Mouse (Mus musculus): ENCODE measurements around the gene Pex11b. TPM values are rescaled to one million over a fixed set of nuclear protein-coding genes. Genes with fewer than 3 reads are reported as not detected.
"Not testable (repeated sequence)": the region's sequence is repeated elsewhere in the genome, so short reads cannot be mapped to it uniquely, and the experiment has no call there.

Gene Pex11b
- polyA plus RNA-seq, 1 experiment from 2014 or later: 56.8 TPM

GRCm38 (mm10) chr3:96683496-96683895 is 48.3 kb downstream of the Pex11b start:
- no peaks in the 10 kb centered on the region for H3K9me3 ChIP-seq (replicated peaks)
- no peak overlapping the region for H3K27ac ChIP-seq
- H3K4me3 ChIP-seq (replicated peaks): no peak overlapping the region
- H3K36me3 ChIP-seq: no peaks in the 10 kb centered on the region
- H3K27me3 ChIP-seq: peaks cover 54% of the 10 kb centered on the region
- peaks cover 10% of the 10 kb centered on the region for H3K4me1 ChIP-seq
- no peak overlapping the region for H3K4me2 ChIP-seq
- no peak overlapping the region for H3K9ac ChIP-seq
- 77% methylated on average over 3 of the region's 3 CpGs for WGBS
- ATAC-seq (replicated peaks; ENCODE audit: low FRiP score): no peak

- Histone ChIP-seq H3K27ac (no peak overlapping the region), H3K4me1 (peaks cover 10% of the 10 kb centered on the region), H3K9ac (no peak overlapping the region), H3K4me2 (peak overlapping the region; percentile 60), H3K36me3 (no peaks in the 10 kb centered on the region), H3K27me3 (peaks cover 60% of the 10 kb centered on the region), H3K4me3 (replicated peaks) (peak overlapping the region; percentile 28), H3K9me3 (replicated peaks) (no peaks in the 10 kb centered on the region)
- WGBS: 54% methylated on average over 17 of the region's 17 CpGs
- ATAC-seq (replicated peaks; ENCODE audit: low FRiP score): no peak
Measured at GRCm38 (mm10) chr3:96684151-96684821, 49.1 kb downstream of the Pex11b start.

DNA sequence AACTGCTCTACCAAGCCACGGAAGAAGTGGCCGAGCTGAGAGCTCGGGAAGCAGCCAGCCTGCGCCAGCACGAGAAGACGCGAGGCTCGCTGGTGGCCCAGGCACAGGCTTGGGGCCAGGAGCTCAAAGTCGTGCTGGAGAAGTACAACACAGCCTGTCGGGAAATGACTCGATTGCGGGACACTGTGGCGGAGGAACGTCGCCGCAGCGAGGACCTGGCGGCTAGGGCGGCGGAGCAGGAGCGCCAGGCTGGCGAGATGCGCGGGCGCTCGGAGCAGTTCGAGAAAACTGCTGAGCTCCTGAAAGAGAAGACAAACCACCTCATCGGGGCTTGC is 49.6 kb downstream of the Pex11b start:
- no peak for ATAC-seq (replicated peaks; ENCODE audit: low FRiP score)
- no peak overlapping the region for H3K27ac ChIP-seq
- H3K9me3 ChIP-seq (replicated peaks): no peaks in the 10 kb centered on the region
- H3K4me3 ChIP-seq (replicated peaks): peak overlapping the region; percentile 28
- H3K36me3 ChIP-seq: no peaks in the 10 kb centered on the region
- H3K27me3 ChIP-seq: peaks cover 60% of the 10 kb centered on the region
- peak overlapping the region; percentile 60 for H3K4me2 ChIP-seq
- 19% methylated on average over 28 of the region's 28 CpGs for WGBS
- H3K9ac ChIP-seq: no peak overlapping the region
- peaks cover 10% of the 10 kb centered on the region for H3K4me1 ChIP-seq

- not testable (repeated sequence) for H3K9ac ChIP-seq; ATAC-seq (replicated peaks; ENCODE audit: low FRiP score); H3K27ac ChIP-seq; H3K4me1 ChIP-seq; H3K9me3 ChIP-seq (replicated peaks); H3K4me2 ChIP-seq; H3K36me3 ChIP-seq; H3K4me3 ChIP-seq (replicated peaks)
- peaks cover 50% of the 10 kb centered on the region for H3K27me3 ChIP-seq
- 92% methylated on average over 5 of the region's 5 CpGs for WGBS
Measured at GRCm38 (mm10) chr3:96686057-96686456, 50.9 kb downstream of the Pex11b start.

- no peaks in the 10 kb centered on the region for H3K36me3 ChIP-seq
- H3K9me3 ChIP-seq (replicated peaks): no peaks in the 10 kb centered on the region
- 83% methylated on average over 11 of the region's 11 CpGs for WGBS
- H3K27me3 ChIP-seq: peaks cover 33% of the 10 kb centered on the region
- no peak for ATAC-seq (replicated peaks; ENCODE audit: low FRiP score)
- no peak overlapping the region for H3K4me2 ChIP-seq
- no peak overlapping the region for H3K4me3 ChIP-seq (replicated peaks)
- H3K9ac ChIP-seq: no peak overlapping the region
- H3K27ac ChIP-seq: no peak overlapping the region
- peaks cover 13% of the 10 kb centered on the region for H3K4me1 ChIP-seq
Measured at GRCm38 (mm10) chr3:96688854-96689253, 53.7 kb downstream of the Pex11b start.

DNA sequence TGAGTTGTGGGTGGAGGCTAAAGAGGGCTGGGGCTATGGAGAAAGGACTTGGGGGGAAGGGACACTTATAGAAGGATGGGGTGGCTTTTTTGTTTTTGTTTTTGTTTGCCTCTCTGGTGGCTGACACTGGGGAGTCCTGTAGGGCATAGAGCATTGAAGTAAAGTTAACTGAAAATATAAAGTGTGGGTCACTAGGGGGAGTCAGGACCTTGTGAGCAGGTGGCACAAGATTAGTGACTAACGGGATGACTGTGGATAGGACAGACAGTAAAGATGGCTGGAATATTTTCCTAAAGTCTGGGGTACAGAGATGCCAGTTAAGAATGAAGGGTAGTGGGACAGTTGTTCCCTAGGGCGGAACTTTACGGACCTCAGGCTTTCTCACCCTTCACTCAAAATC is 55.1 kb downstream of the Pex11b start:
- Histone ChIP-seq H3K9ac (no peak overlapping the region), H3K4me3 (replicated peaks) (no peak overlapping the region)
- 56% methylated on average over 3 of the region's 3 CpGs for WGBS

DNA sequence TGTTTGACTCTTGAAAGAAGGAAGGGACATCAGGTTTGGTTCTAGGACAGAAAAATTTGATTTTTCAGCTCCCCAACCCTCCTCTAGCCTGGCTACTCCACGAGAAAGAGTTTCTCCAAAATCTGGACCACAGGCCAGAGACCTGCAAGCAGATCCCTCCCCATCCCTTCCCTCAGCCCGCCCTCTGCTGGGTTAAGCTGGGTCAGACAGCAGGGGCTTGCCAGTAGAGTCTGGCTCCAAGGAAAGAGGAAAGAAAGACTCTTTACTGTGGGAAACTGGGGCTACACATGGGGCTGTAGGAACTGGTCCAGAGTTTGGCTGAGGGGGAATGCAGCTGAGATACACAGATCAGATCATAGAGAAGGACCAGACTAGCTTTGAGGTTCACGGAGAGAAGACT is 57.3 kb downstream of the Pex11b start:
- no peaks in the 10 kb centered on the region for H3K36me3 ChIP-seq
- peaks cover 19% of the 10 kb centered on the region for H3K4me1 ChIP-seq
- ATAC-seq (replicated peaks; ENCODE audit: low FRiP score): no peak
- no peak overlapping the region for H3K9ac ChIP-seq
- H3K9me3 ChIP-seq (replicated peaks): no peaks in the 10 kb centered on the region
- H3K4me3 ChIP-seq (replicated peaks): no peak overlapping the region
- 26% methylated on average over 3 of the region's 3 CpGs for WGBS
- H3K4me2 ChIP-seq: no peak overlapping the region
- 0 out of 2 replicates have a peak, but pooled peaks cover 15% of the 10 kb centered on the region for H3K27me3 ChIP-seq
- 0 out of 2 replicates have a peak overlapping the region, but pooled peaks have one; percentile 2 for H3K27ac ChIP-seq

More for the DNA sequence above, 55.1 kb downstream of the Pex11b start:
- ATAC-seq (replicated peaks; ENCODE audit: low FRiP score): no peak
- Histone ChIP-seq H3K4me1 (peaks cover 9% of the 10 kb centered on the region; the same call in 1 of the 2 replicates), H3K27ac (no peak overlapping the region), H3K9me3 (replicated peaks) (no peaks in the 10 kb centered on the region), H3K27me3 (peaks cover 22% of the 10 kb centered on the region; the same call in 1 of the 2 replicates), H3K4me2 (no peak overlapping the region), H3K36me3 (no peaks in the 10 kb centered on the region)

GRCm38 (mm10) chr3:96693579-96693978 is 58.4 kb downstream of the Pex11b start:
- Histone ChIP-seq H3K9ac (no peak overlapping the region), H3K9me3 (replicated peaks) (no peaks in the 10 kb centered on the region), H3K4me2 (no peak overlapping the region), H3K27ac (no peak overlapping the region), H3K4me1 (peaks cover 28% of the 10 kb centered on the region), H3K27me3 (0 out of 2 replicates have a peak, but pooled peaks cover 15% of the 10 kb centered on the region), H3K36me3 (no peaks in the 10 kb centered on the region), H3K4me3 (replicated peaks) (no peak overlapping the region)
- ATAC-seq (replicated peaks; ENCODE audit: low FRiP score): no peak
- 91% methylated on average over 1 of the region's 1 CpGs for WGBS

Other genes with a start within 250 kb of the Pex11b start
- 0.15 TPM in 1 of 2 replicates, not detected in the other for gene BC107364, start 183.1 kb upstream of the Pex11b start, polyA plus RNA-seq (2015; fragmentation: Nextera tagmentation; extraction: Ambion mirVana)
- 1.1 and 1.8 TPM in 2 replicates for gene Hfe2, start 110.2 kb upstream of the Pex11b start, polyA plus RNA-seq (2015; fragmentation: Nextera tagmentation; extraction: Ambion mirVana)
- 144 and 153 TPM in 2 replicates for gene Txnip, start 77.4 kb upstream of the Pex11b start, polyA plus RNA-seq (2015; fragmentation: Nextera tagmentation; extraction: Ambion mirVana)
- gene Gm16253, start 58.4 kb upstream of the Pex11b start, polyA plus RNA-seq (2015; fragmentation: Nextera tagmentation; extraction: Ambion mirVana): 2.1 TPM in 2 replicates
- 38.1 and 39.8 TPM in 2 replicates for gene Polr3gl, start 41.2 kb upstream of the Pex11b start, polyA plus RNA-seq (2015; fragmentation: Nextera tagmentation; extraction: Ambion mirVana)
- 1.8 and 2.8 TPM in 2 replicates for gene Ankrd34a, start 38.7 kb upstream of the Pex11b start, polyA plus RNA-seq (2015; fragmentation: Nextera tagmentation; extraction: Ambion mirVana)
- 6.5 and 8.0 TPM in 2 replicates for gene Lix1l, start 34.2 kb upstream of the Pex11b start, polyA plus RNA-seq (2015; fragmentation: Nextera tagmentation; extraction: Ambion mirVana)
- gene Rbm8a, start 5.4 kb upstream of the Pex11b start, polyA plus RNA-seq (2015; fragmentation: Nextera tagmentation; extraction: Ambion mirVana): 145 and 151 TPM in 2 replicates
- gene Gm42957, start 98 bp downstream of the Pex11b start, polyA plus RNA-seq (2015; fragmentation: Nextera tagmentation; extraction: Ambion mirVana): 0.09 and 0.17 TPM in 2 replicates
- gene Itga10, start 10.2 kb downstream of the Pex11b start, polyA plus RNA-seq (2015; fragmentation: Nextera tagmentation; extraction: Ambion mirVana): 0.83 and 2.2 TPM in 2 replicates
- 0.86 and 1.1 TPM in 2 replicates for gene Ankrd35, start 34.8 kb downstream of the Pex11b start, polyA plus RNA-seq (2015; fragmentation: Nextera tagmentation; extraction: Ambion mirVana)
- gene Pias3, start 61.0 kb downstream of the Pex11b start, polyA plus RNA-seq (2015; fragmentation: Nextera tagmentation; extraction: Ambion mirVana): 61.9 and 73.0 TPM in 2 replicates
- 10.0 and 10.5 TPM in 2 replicates for gene Nudt17, start 73.2 kb downstream of the Pex11b start, polyA plus RNA-seq (2015; fragmentation: Nextera tagmentation; extraction: Ambion mirVana)
- 41.0 and 41.5 TPM in 2 replicates for gene Polr3c, start 92.3 kb downstream of the Pex11b start, polyA plus RNA-seq (2015; fragmentation: Nextera tagmentation; extraction: Ambion mirVana)
- gene Rnf115, start 92.3 kb downstream of the Pex11b start, polyA plus RNA-seq (2015; fragmentation: Nextera tagmentation; extraction: Ambion mirVana): 56.6 and 57.2 TPM in 2 replicates
- gene Pdzk1, start 193.9 kb downstream of the Pex11b start, polyA plus RNA-seq (2015; fragmentation: Nextera tagmentation; extraction: Ambion mirVana): 125 and 138 TPM in 2 replicates
- gene Cd160, start 194.0 kb downstream of the Pex11b start, polyA plus RNA-seq (2015; fragmentation: Nextera tagmentation; extraction: Ambion mirVana): 0.09 and 0.16 TPM in 2 replicates

All from kidney, embryonic 15.5 days (tissue).